Mouse (Mus musculus) kidney, postnatal 4 days (tissue): Measurements from ENCODE around the gene Alpk1.

Experiments
- DNase-seq, 2 experiments: peaks; one replicate each; pipeline ENCODE4 v3.0.0; 2021; ENCODE audit warnings: mixed read lengths in 2 of 2

Alpk1 gene

DNA sequence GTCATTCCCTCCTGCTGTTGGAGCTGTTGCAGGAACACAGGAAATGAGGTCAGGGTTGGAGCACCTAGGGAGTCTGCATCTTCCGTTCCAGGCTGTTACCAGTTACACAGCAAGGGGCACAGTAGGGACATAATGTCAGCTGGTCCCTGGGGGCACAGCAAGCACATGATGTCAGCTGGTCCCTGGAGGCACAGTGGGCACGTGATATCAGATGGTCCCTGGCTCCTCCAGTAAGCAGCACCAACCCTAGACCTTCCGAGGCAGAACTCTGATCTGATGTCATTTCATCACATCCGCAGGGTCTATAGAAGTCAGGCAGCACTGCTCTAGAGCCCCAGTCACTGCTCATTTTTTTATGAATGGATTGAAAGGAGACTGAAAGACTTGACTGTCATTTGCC, 89.1 kb downstream of the Alpk1 start:
- DNase-seq: no peak

DNA sequence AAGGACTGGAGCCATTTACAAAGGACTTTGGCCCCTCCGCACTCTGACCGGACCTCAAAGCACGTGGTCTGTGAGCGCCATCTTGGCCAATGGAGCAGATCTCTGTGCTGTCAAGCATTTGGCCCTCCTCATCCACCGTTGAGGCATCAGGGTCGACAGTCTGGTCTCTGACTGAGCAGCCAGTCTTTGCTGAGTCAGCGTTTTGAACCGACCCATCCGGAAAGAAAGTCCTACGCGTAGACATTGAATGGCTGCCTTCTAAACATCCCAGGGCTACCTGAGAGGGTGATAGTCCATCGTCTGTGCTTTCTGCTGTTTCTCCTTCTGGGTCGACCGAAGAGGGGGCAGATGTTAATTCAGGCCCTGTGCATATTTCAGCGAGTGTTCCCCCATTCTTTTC, 100.6 kb downstream of the Alpk1 start:
- no peak for DNase-seq

GRCm38 (mm10) chr3:127661646-127662531, 118.4 kb downstream of the Alpk1 start:
- no peak for DNase-seq

DNA sequence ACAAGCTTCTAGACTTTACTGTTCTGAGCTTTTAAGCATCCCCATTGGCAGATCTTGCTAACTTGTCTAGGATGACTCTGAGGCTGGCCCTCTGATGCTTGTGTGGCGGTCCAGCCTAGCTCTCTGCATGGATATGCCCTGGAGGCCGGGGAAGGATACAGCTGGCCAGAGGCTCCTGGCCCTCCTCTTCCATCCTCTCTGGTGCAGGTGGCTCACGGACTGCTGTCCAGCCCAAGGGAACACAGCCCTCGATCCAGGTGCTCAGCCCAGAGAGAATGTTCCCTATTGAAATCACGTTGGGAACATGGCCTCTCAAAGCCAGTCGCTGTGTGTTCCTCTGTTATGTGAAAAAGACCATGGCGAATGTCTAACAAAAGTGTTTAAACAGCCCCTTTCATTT, 119.6 kb downstream of the Alpk1 start:
- no peak for DNase-seq

GRCm38 (mm10) chr3:127651742-127652653, 128.3 kb downstream of the Alpk1 start:
- DNase-seq: no peak

- DNase-seq: no peak
Measured at GRCm38 (mm10) chr3:127646156-127646825, 134.0 kb downstream of the Alpk1 start.

- DNase-seq: no peak
Measured at GRCm38 (mm10) chr3:127642211-127642610, 138.1 kb downstream of the Alpk1 start.

- peak in 1 of 2 experiments; percentile 15 for DNase-seq
Measured at GRCm38 (mm10) chr3:127640762-127641700, 139.3 kb downstream of the Alpk1 start.

DNA sequence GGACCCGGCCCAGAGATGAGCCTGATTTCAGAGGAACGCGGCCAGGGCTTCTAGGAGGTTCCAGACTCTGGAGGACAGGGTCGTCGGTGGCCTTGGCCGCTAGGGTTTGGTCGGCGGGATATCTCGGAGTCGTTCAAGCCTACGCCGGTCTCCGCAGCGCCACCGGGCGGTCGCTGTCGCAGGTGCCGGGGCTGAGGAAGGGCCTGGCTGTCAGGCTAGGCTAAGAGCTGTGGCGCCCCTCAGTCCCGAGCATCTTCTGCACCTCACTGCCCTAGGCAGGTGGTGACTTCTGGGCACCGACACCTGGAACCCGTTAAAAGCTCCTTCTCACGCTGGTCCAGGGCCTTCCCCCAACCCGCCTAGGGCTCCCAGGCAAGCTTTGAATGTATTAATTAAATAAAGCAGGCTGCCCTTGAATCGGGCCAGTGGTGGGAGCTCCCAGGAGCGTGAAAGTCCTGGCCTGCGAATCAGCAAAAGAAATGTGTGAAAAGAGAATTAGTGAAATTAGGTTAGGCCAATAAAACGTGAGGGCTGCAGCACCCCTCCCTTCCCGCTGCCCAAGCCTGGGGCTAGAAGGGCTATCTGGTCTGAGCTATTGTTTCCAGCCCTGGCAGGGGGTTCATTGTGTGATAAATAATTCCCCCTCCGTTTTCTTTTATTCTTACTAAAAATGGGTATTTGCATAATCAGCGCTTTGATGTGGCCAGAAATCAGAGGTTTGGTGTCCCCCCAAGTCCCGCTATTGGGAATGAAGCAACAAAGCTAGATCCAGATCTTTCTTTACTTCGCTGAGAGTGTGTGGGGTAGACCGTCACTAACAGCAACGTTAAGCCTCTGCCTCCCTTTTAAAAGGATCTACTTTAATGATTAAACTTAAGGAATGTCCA, 140.2 kb downstream of the Alpk1 start:
- DNase-seq: peak; percentile 77 to 86

- no peak for DNase-seq
Measured at GRCm38 (mm10) chr3:127634984-127635349, 145.4 kb downstream of the Alpk1 start.

DNA sequence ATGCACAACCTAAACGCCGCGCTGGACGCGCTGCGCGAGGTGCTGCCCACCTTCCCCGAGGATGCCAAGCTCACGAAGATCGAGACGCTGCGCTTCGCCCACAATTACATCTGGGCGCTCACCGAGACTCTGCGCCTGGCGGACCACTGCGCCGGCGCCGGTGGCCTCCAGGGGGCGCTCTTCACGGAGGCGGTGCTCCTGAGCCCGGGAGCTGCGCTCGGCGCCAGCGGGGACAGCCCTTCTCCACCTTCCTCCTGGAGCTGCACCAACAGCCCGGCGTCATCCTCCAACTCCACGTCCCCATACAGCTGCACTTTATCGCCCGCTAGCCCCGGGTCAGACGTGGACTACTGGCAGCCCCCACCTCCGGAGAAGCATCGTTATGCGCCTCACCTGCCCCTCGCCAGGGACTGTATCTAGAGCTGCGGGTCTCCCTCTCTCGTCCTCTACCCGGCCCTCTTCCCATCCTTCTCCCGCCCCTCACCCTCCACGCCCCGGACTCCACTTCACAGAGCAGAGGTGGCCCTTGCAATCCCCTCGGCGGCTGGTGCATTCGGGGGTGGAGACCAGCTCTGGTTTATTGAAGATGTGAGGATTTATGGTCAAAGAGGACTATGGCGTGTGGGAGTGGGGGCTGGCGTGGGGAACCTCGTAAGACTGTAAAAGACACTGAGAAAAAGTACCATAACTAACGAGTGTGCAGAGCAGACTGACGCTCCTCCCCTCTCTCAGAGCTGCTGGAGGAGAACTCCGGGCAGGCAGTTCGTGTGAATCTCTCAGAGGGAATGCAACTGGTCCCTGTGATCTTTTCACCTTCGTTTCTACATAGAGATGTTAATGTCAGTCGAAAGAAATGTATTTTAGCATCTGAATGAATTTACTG, 146.0 kb downstream of the Alpk1 start:
- DNase-seq: peak; percentile 85 to 89

- DNase-seq: peak in 1 of 2 experiments; percentile 36
Measured at GRCm38 (mm10) chr3:127633080-127634032, 147.0 kb downstream of the Alpk1 start, which contains the start of gene Neurog2. Gene Neurog2 (plus strand): TSS chr3:127633135.

DNA sequence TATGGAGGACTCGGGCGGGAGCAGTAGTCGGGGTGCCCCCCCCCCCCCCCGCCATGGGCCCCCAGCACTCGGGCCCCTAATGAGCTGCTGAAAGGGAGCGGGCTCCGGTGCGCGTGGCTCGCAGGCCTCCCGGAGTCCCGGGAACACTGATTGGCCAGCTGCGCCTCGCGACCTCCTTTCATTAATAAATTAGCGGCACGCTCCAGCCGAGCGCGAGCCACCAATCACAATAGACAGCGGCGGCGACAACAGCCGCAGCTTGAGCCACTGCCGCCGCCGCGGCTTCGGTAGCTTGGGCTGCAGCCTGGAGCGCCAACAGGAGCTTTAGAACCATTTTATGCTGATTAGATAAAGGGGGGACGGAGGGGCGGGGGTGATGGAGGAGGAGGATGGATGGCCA, 147.8 kb downstream of the Alpk1 start:
- peak; percentile 63 to 73 for DNase-seq

- DNase-seq: no peak
Measured at GRCm38 (mm10) chr3:127631582-127631981, 148.7 kb downstream of the Alpk1 start.

- DNase-seq: no peak
Measured at GRCm38 (mm10) chr3:127630735-127631372, 149.5 kb downstream of the Alpk1 start.

DNA sequence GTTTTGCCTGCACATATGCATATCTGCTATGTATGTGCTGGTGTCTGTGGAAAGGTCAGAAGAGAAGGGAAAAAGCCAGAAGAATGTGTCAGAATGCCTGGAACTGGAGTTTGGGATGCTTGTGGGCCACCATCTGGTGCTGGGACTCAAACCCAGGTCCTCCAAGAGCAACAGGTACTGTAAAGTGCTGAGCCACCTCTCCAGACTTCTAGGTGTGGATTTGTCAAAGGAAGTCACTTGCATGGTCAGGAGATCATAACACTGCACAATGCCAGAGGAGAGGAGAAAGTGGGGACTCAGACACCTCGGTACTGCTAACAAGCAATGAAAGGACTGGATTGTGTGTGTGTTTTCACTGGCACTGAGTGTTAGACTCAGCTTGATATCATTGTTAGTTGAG, 150.1 kb downstream of the Alpk1 start:
- DNase-seq: no peak

DNA sequence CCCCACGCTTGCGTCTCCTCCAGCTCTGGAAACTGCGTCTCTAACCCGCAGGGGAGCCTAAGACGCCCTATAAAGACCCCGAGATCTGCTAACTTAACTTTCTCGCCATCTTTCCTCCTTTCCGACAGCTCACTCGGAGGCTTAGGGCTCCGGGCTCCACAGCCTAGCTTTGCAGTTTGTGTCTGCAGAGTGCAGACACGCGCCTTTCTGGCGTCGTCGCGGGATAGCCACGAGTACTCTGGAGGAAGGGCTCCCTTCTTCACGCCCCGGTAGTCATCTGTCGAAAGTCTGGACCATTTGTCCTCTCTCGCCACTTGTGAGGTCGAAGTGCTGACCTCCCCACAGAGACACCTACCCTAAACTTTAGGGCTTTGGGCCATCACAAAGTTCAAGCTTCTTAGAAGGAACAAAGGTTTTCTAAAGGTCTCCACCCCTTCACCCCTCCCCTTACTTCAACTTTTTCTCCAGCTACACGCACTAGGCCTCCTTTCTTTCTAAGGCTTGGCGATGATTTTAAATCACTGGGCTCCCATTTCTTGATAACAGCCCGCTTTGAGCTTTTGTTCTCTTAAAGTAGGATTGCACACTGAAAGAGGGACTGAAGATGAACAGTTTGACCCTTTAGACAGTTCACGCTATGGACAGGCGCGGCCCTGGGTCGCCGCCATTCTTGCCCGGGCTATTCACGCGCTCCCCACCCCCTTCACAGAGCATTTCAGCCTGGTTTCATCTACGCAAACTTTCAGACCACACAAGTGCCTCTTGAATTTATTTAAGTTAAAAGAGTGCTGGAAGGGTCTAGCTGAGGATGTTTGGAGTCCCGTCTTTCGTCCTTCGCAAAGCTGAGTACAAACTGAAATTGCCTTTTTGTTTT, 151.8 kb downstream of the Alpk1 start:
- peak in 1 of 2 experiments; percentile 31 for DNase-seq
